Mouse (Mus musculus) kidney, postnatal 25 days (tissue): ENCODE measurements at regions not wholly inside any gene's neighbourhood (a gene's known extent, or its start where the extent isn't known, plus 50 kb on each side); places are given as distances from the start of the nearest gene placed in this dataset.
A peak's percentile ranks its signal among the peaks of the same experiment; 100 is the strongest.

Experiments
- DNase-seq, 2 experiments: peaks; one replicate each; pipeline ENCODE4 v3.0.0; 2021; ENCODE audit warnings: mixed read lengths in 2 of 2

GRCm38 (mm10) chr15:93959931-93960330 lies 364.2 kb upstream of the Prickle1 start:
- DNase-seq: no peak

GRCm38 (mm10) chr15:93958086-93958485 lies 362.4 kb upstream of the Prickle1 start:
- DNase-seq: no peak

GRCm38 (mm10) chr15:93956801-93957200 lies 361.1 kb upstream of the Prickle1 start:
- DNase-seq: no peak

GRCm38 (mm10) chr15:93953548-93953947 lies 357.9 kb upstream of the Prickle1 start:
- no peak for DNase-seq

- DNase-seq: no peak
Measured at GRCm38 (mm10) chr15:93950441-93950840, 354.8 kb upstream of the Prickle1 start.

- DNase-seq: no peak
Measured at GRCm38 (mm10) chr15:93948902-93949301, 353.2 kb upstream of the Prickle1 start.

GRCm38 (mm10) chr15:93943545-93943944 lies 347.9 kb upstream of the Prickle1 start:
- no peak for DNase-seq

GRCm38 (mm10) chr15:93932971-93933496 lies 337.3 kb upstream of the Prickle1 start:
- DNase-seq: no peak

GRCm38 (mm10) chr15:93926842-93927241 lies 331.2 kb upstream of the Prickle1 start:
- no peak for DNase-seq

GRCm38 (mm10) chr15:93926262-93926661 lies 330.6 kb upstream of the Prickle1 start:
- no peak for DNase-seq

GRCm38 (mm10) chr15:93921457-93922234 lies 326.0 kb upstream of the Prickle1 start:
- no peak for DNase-seq

GRCm38 (mm10) chr15:93920996-93921395 lies 325.3 kb upstream of the Prickle1 start:
- DNase-seq: no peak

GRCm38 (mm10) chr15:93919577-93919976 lies 323.9 kb upstream of the Prickle1 start:
- DNase-seq: no peak

- DNase-seq: peak in 1 of 2 experiments; percentile 4
Measured at GRCm38 (mm10) chr15:93916856-93917255, 321.2 kb upstream of the Prickle1 start.

GRCm38 (mm10) chr15:93913462-93913861 lies 317.8 kb upstream of the Prickle1 start:
- no peak for DNase-seq

- no peak for DNase-seq
Measured at GRCm38 (mm10) chr15:93913041-93913440, 317.4 kb upstream of the Prickle1 start.

GRCm38 (mm10) chr15:93910981-93911431 lies 315.3 kb upstream of the Prickle1 start:
- DNase-seq: no peak

GRCm38 (mm10) chr15:93910158-93910557 lies 314.5 kb upstream of the Prickle1 start:
- DNase-seq: no peak

- DNase-seq: no peak
Measured at GRCm38 (mm10) chr15:93903671-93904603, 308.2 kb upstream of the Prickle1 start.

- DNase-seq: no peak
Measured at GRCm38 (mm10) chr15:93882826-93883225, 287.1 kb upstream of the Prickle1 start.

- DNase-seq: no peak
Measured at GRCm38 (mm10) chr15:93881276-93881675, 285.6 kb upstream of the Prickle1 start.

GRCm38 (mm10) chr15:93880302-93880701 lies 284.6 kb upstream of the Prickle1 start:
- DNase-seq: no peak

- no peak for DNase-seq
Measured at GRCm38 (mm10) chr15:93879006-93879405, 283.3 kb upstream of the Prickle1 start.
